Mouse (Mus musculus) urinary bladder, postnatal 36 days (tissue): Measurements from ENCODE around the gene Zbtb25.

Experiments
- DNase-seq, 2 experiments: peaks; one replicate each; pipeline ENCODE4 v3.0.0; 2022; ENCODE audit warnings: low spot score in 2 of 2, mixed read lengths in 1 of 2

Zbtb25 gene

DNA sequence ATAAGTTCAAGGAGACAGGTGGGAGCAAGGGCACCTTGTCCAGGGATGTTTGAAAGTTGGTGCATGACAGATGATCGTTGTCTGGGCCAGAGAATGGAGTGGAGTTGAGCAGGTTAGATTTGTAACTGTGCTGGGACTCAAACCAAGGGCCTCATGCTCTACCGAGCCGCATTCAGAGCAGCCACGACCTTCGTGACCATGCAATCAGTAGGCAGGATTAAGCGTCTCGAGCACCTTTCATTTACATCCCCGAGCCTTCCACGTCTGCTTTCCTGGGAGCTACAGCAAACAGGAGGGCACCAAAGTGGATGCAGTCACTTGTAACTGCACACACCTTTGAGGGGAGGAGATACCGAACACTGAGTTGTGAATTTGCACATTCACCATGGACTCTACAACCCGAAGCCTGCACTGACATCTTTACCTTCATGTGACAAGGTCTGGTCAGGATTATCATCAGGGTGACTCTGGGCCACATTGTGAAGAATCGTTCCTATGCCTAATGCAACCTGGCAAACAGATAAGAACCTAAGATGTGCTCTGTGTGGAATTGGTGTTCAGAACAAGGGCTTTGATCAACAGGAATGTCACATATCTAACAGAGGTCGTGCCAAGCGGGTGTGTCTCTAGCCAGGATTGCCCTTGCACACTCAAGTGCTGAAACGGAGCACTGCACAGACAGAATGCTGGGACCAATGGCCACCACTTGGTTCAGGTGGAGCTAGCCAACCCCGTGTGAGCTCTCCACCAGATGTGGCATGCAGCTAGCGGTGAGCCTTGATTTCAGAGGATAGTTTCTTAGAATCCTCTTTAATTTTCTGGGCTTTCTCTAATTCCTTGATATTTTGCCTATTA is 33.1 kb downstream of the Zbtb25 start:
- DNase-seq = no peak

DNA sequence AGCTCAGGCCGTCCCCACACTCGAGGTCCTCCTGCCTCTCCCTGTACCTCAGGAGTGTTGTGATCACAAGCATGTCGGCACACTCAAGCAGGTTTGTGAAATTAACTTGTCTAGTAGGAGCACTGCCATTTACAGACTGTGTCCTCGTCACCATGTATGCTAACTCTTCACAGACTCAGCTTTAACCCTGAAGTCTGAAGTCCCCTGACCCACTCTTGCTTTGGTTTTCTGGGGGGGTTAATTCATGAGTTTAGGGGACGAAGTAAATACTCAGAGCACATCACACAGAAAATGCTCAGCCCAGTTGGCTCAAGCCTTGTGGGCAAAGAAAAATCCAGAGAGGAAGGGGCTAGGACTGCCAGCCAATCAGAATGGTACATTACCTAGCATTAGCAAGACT is 33.8 kb downstream of the Zbtb25 start:
- DNase-seq = no peak

DNA sequence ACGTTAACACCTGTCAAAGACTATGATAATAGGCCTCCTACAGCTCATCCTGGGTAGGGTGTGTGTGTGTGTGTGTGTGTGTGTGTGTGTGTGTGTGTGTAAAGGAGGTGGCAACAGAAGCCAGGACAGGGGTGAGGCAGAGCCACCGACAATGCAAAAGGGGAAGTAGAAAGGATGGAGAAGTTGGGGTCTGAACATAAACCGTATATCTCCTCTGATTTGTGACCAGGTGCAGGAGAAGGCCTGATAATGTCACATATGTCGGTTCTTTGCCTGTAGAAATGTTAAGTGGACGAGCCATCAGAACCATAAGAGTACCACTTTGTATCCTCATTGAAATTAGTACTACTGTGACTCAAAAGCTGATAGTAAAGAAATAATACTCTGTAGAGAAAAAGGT is 35.7 kb downstream of the Zbtb25 start:
- DNase-seq = no peak

DNA sequence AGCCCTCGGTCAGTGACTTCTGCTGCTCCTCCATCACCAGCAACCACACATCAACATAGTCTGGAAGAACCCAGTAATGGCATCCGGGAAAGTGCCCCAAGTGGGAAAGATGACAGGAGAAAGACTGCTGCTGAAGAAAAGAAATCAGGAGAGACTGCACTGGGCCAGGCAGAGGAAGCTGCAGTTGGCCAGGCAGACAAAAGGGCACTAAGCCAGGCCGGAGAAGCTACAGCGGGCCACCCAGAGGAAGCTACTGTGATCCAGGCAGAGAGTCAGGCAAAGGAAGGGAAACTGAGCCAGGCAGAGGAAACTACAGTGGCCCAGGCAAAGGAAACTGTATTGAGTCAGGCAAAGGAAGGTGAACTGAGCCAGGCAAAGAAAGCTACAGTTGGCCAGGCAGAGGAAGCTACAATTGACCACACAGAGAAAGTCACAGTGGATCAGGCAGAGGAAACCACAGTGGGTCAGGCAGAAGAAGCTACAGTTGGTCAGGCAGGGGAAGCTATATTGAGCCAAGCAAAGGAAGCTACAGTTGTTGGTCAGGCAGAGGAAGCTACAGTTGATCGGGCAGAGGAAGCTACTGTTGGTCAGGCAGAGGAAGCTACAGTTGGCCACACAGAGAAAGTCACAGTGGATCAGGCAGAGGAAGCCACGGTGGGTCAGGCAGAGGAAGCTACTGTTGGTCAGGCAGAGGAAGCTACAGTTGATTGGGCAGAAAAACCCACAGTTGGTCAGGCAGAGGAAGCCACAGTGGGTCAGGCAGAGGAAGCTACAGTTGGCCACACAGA is 40.6 kb downstream of the Zbtb25 start:
- no peak for DNase-seq

DNA sequence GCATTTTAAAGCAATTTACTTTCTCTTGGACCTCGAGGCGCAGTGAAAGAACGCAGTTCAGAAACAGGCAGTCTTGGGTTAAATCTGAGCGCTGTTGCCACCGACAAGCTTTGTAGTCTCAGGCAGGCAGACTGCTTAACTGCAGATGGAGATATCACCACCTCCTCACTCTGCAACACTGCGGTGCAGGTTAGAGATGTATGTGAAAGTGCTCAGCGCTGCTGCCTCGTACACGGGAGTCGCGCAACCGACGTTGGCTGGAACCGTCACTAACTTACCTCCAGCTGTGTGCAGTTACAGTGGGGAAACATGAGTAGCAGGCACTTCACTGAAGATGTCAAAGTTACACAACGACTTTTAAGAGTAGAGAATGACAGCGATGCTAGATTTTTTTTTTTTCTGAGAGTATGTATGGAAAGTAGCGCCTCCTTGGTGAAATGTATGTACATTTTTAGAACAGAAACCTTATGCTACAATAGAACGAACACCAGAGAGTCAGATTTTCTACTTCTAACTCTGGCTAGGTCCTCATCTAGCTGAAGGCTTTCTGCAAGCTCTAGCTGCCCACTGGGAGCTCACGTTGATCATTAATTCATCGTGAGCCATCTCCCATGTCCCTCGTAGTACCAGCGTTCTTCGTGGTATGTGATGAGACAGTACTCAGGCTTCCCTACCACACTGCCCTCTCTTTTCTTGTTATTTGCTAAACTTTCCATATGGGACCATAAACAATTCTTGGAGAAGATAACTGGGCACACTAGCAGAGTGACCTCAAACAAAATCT is 42.8 kb downstream of the Zbtb25 start:
- no peak for DNase-seq

DNA sequence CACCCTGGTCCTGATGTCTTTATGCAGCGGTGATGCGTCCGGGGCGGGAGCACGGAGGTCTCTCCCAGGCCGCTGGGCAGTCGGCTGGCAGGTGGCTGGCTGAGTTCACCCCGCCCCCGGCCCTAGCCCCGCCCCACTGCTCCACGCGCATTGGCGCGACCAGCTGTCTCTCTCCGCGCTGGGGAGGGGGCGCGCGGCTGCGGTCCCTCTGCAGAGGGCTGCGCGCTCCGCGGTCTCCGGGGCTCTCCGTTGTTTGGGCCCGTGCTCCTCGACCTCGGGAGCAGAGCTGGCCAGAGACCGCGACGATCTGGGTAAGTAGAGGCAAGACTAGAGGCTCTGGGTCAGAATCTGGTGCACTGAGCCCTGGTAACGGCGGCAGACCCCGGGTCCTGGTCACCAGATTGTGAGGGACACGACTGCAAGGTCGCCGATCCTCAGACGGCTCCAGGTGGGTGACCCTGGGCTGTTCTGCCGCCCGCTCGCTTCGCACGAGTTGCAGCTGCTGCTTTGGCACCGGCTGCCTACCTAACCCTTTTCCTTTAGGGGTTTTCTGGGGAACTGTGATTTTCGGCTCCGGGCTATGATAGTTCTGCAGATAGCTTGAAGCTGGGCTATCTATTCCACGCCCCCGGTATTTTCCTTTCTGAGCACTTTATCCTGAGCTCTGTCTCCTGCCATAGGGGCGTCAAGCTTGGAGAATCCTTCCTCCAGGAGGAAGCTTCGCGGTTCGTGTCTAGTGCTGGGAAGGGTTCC is 44.5 kb downstream of the Zbtb25 start, which contains the start of gene Akap5:
Gene Akap5 (plus strand): TSS at position 213 of the 753 bp plus-strand sequence.
- peak in 1 of 2 experiments; percentile 12 for DNase-seq

DNA sequence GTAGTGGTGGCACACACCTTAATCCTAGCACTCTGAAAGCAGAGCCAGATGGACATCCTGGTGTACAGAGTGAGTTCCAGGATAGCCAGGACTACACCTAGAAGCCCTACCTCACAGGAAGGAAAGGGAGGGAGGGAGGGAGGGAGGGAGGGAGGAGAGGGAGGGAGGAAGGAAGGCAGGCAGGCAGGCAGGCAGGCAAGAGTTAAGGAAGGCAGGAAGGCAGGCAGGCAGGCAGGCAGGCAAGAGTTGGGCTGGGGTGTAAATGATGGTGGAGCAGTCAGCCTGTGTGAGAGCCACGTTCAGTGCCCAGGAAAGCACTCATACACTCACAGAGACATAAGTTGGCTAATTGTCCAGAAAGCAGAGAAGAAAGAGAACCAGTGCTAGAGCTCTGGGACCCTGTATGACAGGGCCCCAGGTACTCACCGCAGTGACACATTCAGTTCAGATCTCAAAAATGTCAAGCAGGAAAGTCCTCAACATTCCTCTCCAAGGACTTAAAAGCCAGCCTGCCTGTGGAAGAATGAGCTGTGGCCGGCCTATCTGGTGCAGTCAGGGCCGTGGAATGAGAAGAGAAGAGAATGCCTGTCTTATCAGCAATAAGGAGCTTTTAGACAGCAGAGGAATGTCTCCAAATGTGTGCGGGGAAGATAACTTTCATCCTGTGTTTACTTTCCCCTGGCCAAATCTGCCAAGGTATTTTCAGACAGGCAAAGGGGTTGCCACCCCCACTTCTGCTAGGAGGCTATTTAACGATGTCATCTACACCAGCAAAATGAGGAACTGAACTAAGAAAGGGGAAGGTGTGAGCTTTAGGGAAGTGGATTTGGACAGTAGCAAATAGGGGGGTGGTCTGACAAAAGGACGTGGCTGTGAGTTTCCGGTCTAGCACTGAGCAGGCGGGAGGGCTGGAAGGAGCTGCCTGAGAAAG is 50.9 kb downstream of the Zbtb25 start:
- DNase-seq = no peak

DNA sequence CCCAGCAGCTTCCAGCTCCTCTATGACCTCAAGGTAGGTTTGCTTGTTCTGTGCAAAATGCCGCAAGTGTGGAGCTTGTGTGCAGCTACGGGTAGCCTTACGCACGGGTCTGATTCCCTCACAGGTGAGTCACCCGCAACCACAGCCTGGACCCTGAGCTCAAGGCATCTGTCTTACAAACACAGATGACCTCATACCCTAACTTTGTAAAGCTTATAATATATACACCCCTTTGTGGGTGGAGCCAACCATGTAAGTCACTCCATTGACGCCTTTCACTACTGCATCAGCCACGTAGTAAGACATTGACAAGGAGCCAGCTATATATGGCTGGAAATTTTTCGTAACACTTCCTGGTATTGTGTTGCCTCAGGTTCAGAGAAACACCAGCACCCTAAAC is 57.5 kb downstream of the Zbtb25 start:
- no peak for DNase-seq

DNA sequence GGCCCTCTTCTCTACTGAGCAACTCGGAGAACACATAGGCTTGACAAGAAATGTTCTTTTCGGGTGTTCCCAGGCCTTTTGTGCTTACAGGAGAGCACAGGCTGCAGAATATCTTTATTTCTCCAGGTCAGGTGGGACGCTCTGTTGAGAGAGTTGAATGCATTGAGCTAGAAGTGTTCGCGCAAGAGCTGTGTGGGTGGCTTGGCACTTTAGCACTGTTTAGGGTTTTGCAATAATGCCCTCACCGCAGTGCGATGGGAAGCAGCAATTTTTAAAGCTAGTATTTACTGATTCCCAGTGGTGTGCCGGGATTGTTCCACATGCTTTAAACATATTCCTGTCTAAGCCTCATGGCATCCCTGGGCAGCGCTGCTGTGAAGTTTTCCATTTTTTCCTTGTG is 58.2 kb downstream of the Zbtb25 start:
- no peak for DNase-seq

DNA sequence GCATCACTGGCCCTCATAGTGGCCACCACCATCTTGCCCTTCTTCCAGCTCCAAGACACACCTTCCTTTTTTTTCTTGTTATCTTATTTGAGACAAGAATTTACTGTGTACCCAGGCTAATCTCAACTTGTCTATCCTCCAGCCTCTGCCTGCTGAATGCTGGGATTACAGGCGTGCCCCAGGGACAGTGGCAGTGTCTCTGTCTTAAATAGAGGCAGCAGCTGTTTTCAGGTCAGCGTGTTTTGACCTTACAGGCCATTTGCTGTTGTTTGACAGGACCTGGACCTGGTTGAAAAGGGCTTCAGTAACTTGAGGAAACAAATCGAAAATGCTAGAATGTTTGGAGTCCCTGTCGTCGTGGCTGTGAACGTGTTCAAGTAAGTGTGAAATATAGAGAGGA is 58.8 kb downstream of the Zbtb25 start:
- DNase-seq = no peak

DNA sequence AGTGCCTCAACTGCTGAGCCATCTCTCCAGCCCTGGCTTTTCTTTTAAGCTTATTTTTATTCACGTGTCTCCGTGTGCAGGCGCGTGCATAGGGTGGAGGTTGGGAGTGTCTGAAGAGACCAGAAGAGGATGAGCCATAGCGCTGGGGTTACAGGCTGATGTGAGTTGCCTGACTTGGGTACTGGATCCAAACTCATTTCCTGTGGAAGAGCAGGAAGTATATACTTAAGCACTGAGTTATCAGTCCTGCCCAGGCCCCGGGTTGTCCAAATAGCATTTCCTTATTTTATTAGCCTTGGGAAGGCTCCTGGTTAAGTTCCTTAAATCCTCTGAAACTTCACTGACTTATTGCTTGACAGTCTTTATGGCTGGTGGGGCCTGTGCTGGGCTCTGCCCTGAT is 59.4 kb downstream of the Zbtb25 start:
- no peak for DNase-seq

DNA sequence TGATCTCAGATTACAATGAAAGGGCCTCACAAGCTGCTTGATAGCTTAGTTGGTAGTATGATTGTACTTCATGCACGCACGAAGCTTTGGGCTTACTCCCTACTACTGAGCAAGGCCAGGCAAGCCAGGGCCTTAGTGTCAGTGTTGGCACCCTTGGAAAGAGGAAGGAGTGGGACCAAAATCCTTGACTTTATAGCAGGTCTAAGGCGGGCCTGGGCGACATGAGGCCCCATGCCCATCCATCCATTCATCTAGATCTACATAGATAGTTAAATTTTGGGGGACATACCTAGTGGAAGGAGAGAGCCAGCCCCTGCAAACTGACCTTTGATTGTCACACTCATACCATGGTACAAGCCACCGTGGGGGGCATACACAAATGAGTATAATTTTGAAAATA is 61.0 kb downstream of the Zbtb25 start:
- no peak for DNase-seq

DNA sequence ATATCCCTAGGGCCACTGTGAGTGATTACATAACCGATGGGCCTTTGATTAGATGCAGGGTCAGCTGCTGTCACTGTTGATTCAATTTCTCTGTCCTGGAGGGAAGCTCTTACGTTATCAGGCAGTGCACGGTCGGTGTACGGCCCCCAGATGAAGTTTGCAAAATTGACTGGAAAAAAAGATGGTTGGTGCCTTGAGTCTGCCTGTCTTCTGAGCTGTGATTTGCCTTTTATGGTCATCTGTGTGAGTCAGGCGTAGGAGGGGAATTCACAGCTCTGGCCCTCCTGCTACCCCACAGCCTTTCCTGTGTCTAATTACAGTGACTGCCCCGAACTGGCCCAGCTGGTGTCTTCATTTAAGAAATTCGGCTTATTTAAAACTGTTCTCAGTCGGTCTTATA is 61.4 kb downstream of the Zbtb25 start:
- DNase-seq = peak in 1 of 2 experiments; percentile 10

DNA sequence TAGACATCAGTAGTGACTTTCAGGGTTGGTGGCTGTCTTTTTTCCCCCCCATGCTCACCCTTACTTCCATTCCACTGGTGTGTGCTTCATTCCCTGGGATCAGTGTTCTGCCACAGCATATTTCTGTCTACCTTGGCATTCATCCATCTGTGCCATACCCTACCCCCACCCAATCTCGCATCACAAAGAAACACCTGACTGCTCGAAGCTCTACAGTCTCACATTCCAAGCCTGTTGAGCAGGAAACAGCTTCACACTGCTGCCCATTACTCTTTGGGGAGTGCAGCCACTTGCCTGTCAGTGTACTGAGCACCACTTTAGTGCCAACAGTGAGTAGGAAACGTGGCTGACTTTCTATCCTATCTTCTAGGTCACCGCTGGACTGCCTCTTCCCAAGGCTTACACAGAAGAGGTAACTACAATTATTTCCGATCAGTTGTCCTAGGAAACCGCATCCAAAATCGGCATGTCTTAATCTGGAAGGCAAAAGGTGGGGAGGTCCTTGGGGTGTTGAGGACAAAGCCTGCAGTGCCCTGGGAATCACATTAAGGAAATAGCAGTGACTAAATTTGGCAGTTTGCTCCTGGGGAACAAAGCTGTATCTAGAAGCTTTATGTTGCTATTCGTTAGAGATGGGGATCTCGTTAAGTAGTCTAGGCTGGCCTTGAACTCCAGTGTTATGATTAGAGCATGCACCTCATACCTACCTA is 62.4 kb downstream of the Zbtb25 start:
- no peak for DNase-seq

DNA sequence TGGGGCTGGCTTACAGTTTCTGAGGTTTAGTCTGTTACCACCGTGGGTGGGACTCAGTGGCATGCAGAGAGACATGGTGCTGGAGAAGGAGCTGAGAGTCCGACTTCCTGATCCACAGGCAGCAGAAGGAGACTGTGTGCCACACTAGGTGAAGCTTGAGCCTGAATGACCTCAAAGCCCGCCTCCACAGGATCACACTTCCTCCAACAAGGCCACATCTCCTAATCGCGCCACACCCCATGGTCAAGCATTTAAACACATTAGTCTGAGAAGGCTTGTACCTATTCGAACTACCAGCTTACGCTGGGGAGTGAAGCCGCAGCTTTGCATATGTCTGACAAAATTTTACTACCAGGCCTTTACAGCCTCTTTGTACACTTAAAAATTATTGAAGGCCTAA is 64.3 kb downstream of the Zbtb25 start:
- DNase-seq = no peak

DNA sequence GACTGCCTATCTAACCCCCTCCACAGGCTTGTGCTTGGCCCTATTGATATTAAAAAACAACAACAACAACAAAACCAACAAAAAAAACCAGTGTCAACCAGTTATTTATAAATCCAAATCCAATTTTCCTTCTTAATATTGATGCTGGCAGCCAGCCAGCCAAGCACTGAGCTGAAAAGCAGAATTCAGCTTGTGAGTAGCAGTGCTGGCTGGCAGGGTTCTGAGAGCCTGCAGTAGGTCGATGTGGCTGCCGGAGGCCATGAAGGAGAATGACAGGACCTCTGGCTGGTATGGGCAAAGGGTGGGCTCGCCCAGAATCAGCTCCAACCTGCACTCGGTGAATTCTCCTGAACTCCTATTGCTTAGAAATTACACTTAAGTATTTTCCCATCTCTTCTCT is 65.2 kb downstream of the Zbtb25 start:
- no peak for DNase-seq

DNA sequence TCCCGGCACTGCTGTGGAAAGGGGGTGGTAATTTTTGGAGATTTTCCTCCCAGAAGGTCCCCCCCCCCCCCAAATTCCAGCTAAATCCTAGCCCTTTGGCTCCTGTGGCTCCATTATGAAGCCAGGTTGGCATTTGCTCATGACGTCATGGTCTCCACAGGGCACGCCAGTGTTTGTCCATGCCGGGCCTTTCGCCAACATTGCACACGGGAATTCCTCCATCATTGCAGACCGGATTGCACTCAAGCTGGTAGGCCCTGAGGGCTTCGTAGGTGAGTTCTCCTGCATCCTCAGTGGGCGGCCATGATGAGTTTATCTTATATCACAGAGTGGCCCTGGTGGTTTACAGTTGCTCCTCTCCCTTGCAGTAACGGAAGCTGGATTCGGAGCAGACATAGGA is 65.9 kb downstream of the Zbtb25 start:
- DNase-seq = no peak

DNA sequence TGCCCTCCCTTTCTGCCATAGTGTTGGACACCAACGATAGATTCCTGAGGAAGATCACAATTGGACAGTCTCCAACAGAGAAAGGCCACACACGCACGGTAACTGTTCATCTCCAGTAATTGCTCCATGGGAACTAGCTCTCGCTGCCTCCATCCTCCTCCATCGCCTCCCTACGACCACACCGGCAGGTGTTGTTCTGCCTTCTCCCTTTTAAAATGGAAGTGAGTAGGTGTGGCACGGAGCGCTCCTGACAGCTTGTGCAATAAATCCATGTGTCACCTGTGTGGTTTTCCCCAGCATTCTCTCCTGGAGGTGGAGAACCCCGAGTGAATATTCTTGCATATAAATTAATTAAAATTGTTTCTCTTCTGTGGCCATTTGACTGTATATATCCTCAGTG is 69.0 kb downstream of the Zbtb25 start:
- no peak for DNase-seq

DNA sequence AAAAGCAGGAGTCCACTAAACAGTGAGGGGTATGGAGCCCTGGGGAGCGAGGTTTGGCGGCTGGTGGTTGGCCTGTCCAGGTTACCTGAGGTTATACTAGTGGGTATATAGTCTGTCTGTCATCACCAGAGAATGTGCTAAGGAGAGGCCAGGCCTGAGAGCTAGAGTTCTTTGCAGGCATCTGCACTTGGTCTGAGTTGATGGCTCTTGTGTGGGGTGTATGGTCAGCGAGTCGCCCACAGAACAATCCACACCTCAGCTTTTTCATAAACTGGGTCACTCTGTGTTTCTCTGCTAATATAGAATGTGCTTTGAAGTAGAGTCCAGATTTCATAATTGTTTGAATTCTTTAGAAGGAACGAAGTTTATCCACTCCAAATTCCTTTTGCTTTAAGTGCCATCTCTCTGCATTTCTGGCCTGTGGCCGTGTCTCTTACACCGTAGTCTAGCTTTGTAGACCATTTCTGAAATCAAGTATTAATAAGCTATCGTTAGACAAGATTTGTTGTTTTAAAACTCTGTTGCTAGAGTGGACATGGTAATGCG is 70.0 kb downstream of the Zbtb25 start:
- DNase-seq = no peak
